Mouse (Mus musculus) erythroblast, embryonic 14.5 days (primary cell): ENCODE data around the gene Ikzf3.

ENCODE experiments used
- GATA1 ChIP-seq: IDR thresholded peaks from 2 replicates; pipeline ENCODE4 v1.6.1; 2012; ENCODE audit warnings: low read length, inconsistent platforms, mixed read lengths
- TAL1 ChIP-seq: IDR thresholded peaks from 3 replicates; pipeline ENCODE4 v1.6.1; 2012; ENCODE audit warnings: low read length, inconsistent platforms, mixed read lengths

- peak; percentile 12; the same call in 1 of the 2 replicates for TF ChIP-seq GATA1
- TF ChIP-seq TAL1: no peak
Measured at GRCm38 (mm10) chr11:98586892-98587563, 41.2 kb upstream of the Ikzf3 start, which contains the start of gene Ormdl3.
